Mouse (Mus musculus) colon, adult 2 months (tissue): ENCODE measurements around the gene Nt5c3. TPM values are rescaled to one million over a fixed set of nuclear protein-coding genes. Genes with fewer than 3 reads are reported as not detected.

Source experiments
- polyA plus RNA-seq: library from polyadenylated mRNA; depleted of rRNA; stranded (reverse); fragments of >200 nt; gene quantifications from 2 replicates; pipeline ENCODE4 v1.2.3, GENCODE M21; 2012; rRNA removed

The Nt5c3 gene
- 8.4 and 8.7 TPM in 2 replicates for polyA plus RNA-seq

DNA sequence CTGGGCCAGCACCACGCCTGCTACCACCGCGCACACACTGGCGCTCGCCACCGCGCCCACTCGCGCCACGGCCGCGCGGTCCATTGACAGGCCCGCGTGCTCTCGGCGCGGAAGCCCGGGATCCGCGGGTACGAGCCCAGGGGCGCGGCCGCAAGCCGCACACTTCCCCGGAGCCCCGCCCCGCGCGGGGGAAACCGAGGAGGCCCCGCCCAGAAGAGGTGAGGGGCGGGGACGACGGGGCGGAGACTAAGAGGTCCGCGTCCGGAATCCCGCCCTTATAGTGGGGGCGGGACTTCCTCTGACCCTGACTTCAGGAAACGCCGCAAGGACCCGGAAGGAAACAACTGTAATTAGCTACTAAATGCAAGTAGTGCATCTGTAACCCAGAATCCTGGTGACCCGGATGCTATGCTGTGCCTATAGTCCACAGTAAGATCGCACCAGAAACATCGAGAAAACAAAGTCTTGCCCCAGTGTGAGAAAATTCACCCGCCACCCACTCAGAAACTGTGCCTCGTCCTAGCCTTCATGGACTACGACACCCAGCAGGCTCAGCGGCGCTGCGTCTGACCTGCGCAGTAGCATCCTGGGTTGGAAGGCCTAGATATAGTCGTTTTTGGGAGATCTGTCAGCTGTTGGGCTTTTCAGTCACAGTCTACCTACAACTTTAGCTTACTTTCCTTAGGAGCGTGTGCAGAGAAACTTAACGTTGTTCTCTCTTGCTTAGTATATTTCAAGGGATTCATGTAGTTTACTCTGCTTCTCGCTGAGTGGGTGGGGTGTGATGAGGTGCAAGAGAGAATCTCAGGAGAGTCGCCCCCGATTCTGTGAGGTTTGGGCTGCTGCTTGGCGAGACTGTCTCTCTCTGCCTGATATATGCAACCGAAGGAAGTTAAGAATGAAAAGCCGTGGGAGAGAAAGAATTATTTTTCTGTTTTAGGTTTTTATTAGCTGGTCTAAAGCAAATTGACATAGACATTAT lies at the start of gene Nt5c3, which contains the start of gene Vmn1r4:
Gene Nt5c3 (minus strand): TSS at position 207 of the 982 bp plus-strand sequence.
Gene Vmn1r4 (plus strand): TSS at position 290 of the 982 bp plus-strand sequence.

GRCm38 (mm10) chr6:56969973-56970372 lies 46.2 kb upstream of the Nt5c3 start, which contains the start of gene Vmn1r5:
Gene Vmn1r5 (plus strand): TSS chr6:56970273.

Other genes starting within 250 kb of the Nt5c3 start
- gene Lsm5, start 219.2 kb downstream of the Nt5c3 start, polyA plus RNA-seq: 0.74 and 1.6 TPM in 2 replicates
- 10.5 and 14.3 TPM in 2 replicates for gene Avl9, start 209.0 kb downstream of the Nt5c3 start, polyA plus RNA-seq
- gene Kbtbd2, start 126.1 kb downstream of the Nt5c3 start, polyA plus RNA-seq: 7.6 and 7.9 TPM in 2 replicates
- gene Fkbp9, start 91.9 kb downstream of the Nt5c3 start, polyA plus RNA-seq: 34.4 and 43.0 TPM in 2 replicates
- not detected in 2 replicates for gene Vmn1r4, start 83 bp upstream of the Nt5c3 start, polyA plus RNA-seq
- not detected in 2 replicates for gene Vmn1r5, start 46.3 kb upstream of the Nt5c3 start, polyA plus RNA-seq
- not detected in 2 replicates for gene Vmn1r6, start 73.3 kb upstream of the Nt5c3 start, polyA plus RNA-seq
- not detected in 2 replicates for gene Vmn1r7, start 101.4 kb upstream of the Nt5c3 start, polyA plus RNA-seq
- gene Vmn1r8, start 108.4 kb upstream of the Nt5c3 start, polyA plus RNA-seq: not detected in 2 replicates
- not detected in 2 replicates for gene Vmn1r9, start 142.9 kb upstream of the Nt5c3 start, polyA plus RNA-seq
- not detected in 2 replicates for gene Vmn1r10, start 185.5 kb upstream of the Nt5c3 start, polyA plus RNA-seq
- not detected in 2 replicates for gene Vmn1r11, start 209.5 kb upstream of the Nt5c3 start, polyA plus RNA-seq
- gene Vmn1r12, start 233.0 kb upstream of the Nt5c3 start, polyA plus RNA-seq: not detected in 2 replicates